Mouse (Mus musculus) liver, adult 2 months (tissue): ENCODE data around the gene Ephb3. TPM values are rescaled to one million over a fixed set of nuclear protein-coding genes. Genes with fewer than 3 reads are reported as not detected.

Source experiments
- DNase-seq: peaks from one replicate; pipeline ENCODE4 v3.0.0-alpha.2; 2011; ENCODE audit warnings: low read depth, low spot score; ENCODE audit errors: extremely low read depth
- H3K27ac ChIP-seq: fragments of 200-500 bp; replicated peaks from 2 replicates; pipeline ENCODE4 v1.5.1; 2012; ENCODE audit warnings: low read depth, mild to moderate bottlenecking, control low read depth, inconsistent platforms, low read length; ENCODE audit not compliant: insufficient read depth
- H3K27me3 ChIP-seq: fragments of 200-500 bp; 2 replicates; pipeline ENCODE4 v1.6.1; 2012; ENCODE audit warnings: mild to moderate bottlenecking, moderate library complexity, low read length, inconsistent platforms; ENCODE audit not compliant: control insufficient read depth, insufficient read depth
- H3K36me3 ChIP-seq: fragments of 200-500 bp; 2 replicates; pipeline ENCODE4 v1.6.1; 2012; ENCODE audit warnings: low read length, inconsistent platforms; ENCODE audit not compliant: control insufficient read depth, insufficient read depth
- H3K4me1 ChIP-seq: fragments of 200-500 bp; 2 replicates; pipeline ENCODE4 v1.6.1; 2011; ENCODE audit warnings: low read length; ENCODE audit not compliant: control insufficient read depth, insufficient read depth
- H3K4me3 ChIP-seq: fragments of 200-500 bp; 2 replicates; pipeline ENCODE4 v1.5.1; 2011; ENCODE audit warnings: low read depth, mild to moderate bottlenecking, control low read depth, low read length, moderate library complexity; ENCODE audit not compliant: insufficient read depth
- H3K79me2 ChIP-seq: fragments of 200-500 bp; 2 replicates; pipeline ENCODE4 v1.6.1; 2012; ENCODE audit warnings: inconsistent platforms, mild to moderate bottlenecking, low read length, moderate library complexity; ENCODE audit not compliant: control insufficient read depth, insufficient read depth
- H3K9ac ChIP-seq: fragments of 200-500 bp; 2 replicates; pipeline ENCODE4 v1.6.1; 2012; ENCODE audit warnings: low read depth, mild to moderate bottlenecking, control low read depth, inconsistent platforms, low read length
- CTCF ChIP-seq: fragments of 200-500 bp; IDR thresholded peaks from 2 replicates; pipeline ENCODE4 v1.5.1; 2011; ENCODE audit warnings: low read depth, low read length, control low read depth
- POLR2A ChIP-seq: fragments of 200-500 bp; IDR thresholded peaks from 2 replicates; pipeline ENCODE4 v1.6.1; 2011; ENCODE audit warnings: low read length, control low read depth; ENCODE audit not compliant: insufficient read depth; ENCODE audit errors: extremely low read depth
- WGBS: fragments of 180-500 bp; shearing (Covaris S2); methylation state at CpG from one replicate; pipeline ENCODE4 v1.1.7; 2018; 5-methylcytosine and 5-hydroxymethylcytosine counted together
- polyA plus RNA-seq: library from polyadenylated mRNA; depleted of rRNA; stranded (reverse); fragments of >200 nt; gene quantifications from 2 replicates; pipeline ENCODE4 v1.2.3, GENCODE M21; 2012
- total RNA-seq: library from RNA; depleted of rRNA; stranded (reverse); fragments of >200 nt; gene quantifications from 2 replicates; pipeline ENCODE4 v1.2.3, GENCODE M21; 2014

The Ephb3 gene
- total and polyA plus RNA-seq, 2 experiments, result 0.44 to 0.83 TPM

- Histone ChIP-seq H3K27ac (no peak overlapping the region), H3K79me2 (no peaks in the 10 kb centered on the region), H3K4me1 (no peaks in the 10 kb centered on the region), H3K9ac (no peak overlapping the region), H3K4me3 (no peak overlapping the region), H3K36me3 (no peaks in the 10 kb centered on the region), H3K27me3 (no peaks in the 10 kb centered on the region)
- no CpG with 5 or more reads among the region's 1 CpGs for whole genome bisulfite sequencing
- TF ChIP-seq CTCF (no peak), POLR2A (no peak)
- DNase-seq, result no peak
Observed at GRCm38 (mm10) chr16:21175236-21175635, 29.3 kb upstream of the Ephb3 start.

GRCm38 (mm10) chr16:21182108-21182507 is 22.4 kb upstream of the Ephb3 start:
- no peak for TF ChIP-seq POLR2A
- no peak for TF ChIP-seq CTCF
- Histone ChIP-seq H3K9ac (no peak overlapping the region), H3K79me2 (no peaks in the 10 kb centered on the region), H3K4me3 (no peak overlapping the region), H3K27me3 (no peaks in the 10 kb centered on the region), H3K4me1 (no peaks in the 10 kb centered on the region), H3K27ac (no peak overlapping the region), H3K36me3 (no peaks in the 10 kb centered on the region)
- WGBS, result 28% methylated on average over 1 of the region's 1 CpGs
- DNase-seq, result no peak

- Histone ChIP-seq H3K36me3 (no peaks in the 10 kb centered on the region), H3K27ac (no peak overlapping the region), H3K9ac (no peak overlapping the region), H3K4me3 (no peak overlapping the region), H3K27me3 (no peaks in the 10 kb centered on the region), H3K4me1 (no peaks in the 10 kb centered on the region), H3K79me2 (no peaks in the 10 kb centered on the region)
- DNase-seq, result no peak
- no peak for TF ChIP-seq POLR2A
- TF ChIP-seq CTCF, result no peak
Observed at GRCm38 (mm10) chr16:21184697-21185096, 19.9 kb upstream of the Ephb3 start.

- Histone ChIP-seq H3K79me2 (no peaks in the 10 kb centered on the region), H3K4me1 (no peaks in the 10 kb centered on the region), H3K36me3 (no peaks in the 10 kb centered on the region), H3K27me3 (no peaks in the 10 kb centered on the region), H3K27ac (no peak overlapping the region), H3K9ac (no peak overlapping the region), H3K4me3 (no peak overlapping the region)
- WGBS, result 71% methylated on average over 7 of the region's 7 CpGs
- no peak for DNase-seq
- TF ChIP-seq POLR2A (no peak), CTCF (no peak)
Observed at GRCm38 (mm10) chr16:21187568-21187967, 17.0 kb upstream of the Ephb3 start.

GRCm38 (mm10) chr16:21188345-21188744 is 16.2 kb upstream of the Ephb3 start:
- no peak for DNase-seq
- no peak overlapping the region for H3K4me3 ChIP-seq
- H3K9ac ChIP-seq, result no peak overlapping the region
- H3K36me3 ChIP-seq, result no peaks in the 10 kb centered on the region
- WGBS, result 86% methylated on average over 3 of the region's 3 CpGs
- no peaks in the 10 kb centered on the region for H3K27me3 ChIP-seq
- no peaks in the 10 kb centered on the region for H3K79me2 ChIP-seq
- no peaks in the 10 kb centered on the region for H3K4me1 ChIP-seq
- TF ChIP-seq CTCF (no peak), POLR2A (no peak)
- H3K27ac ChIP-seq, result no peak overlapping the region

- Histone ChIP-seq H3K27ac (no peak overlapping the region), H3K27me3 (no peaks in the 10 kb centered on the region), H3K36me3 (no peaks in the 10 kb centered on the region), H3K4me1 (no peaks in the 10 kb centered on the region), H3K4me3 (no peak overlapping the region), H3K79me2 (no peaks in the 10 kb centered on the region), H3K9ac (no peak overlapping the region)
- no peak for DNase-seq
- 82% methylated on average over 14 of the region's 14 CpGs for WGBS
- TF ChIP-seq POLR2A (no peak), CTCF (no peak)
Observed at GRCm38 (mm10) chr16:21191569-21191968, 13.0 kb upstream of the Ephb3 start.
